Mouse (Mus musculus) neutrophil, adult 5-6 weeks (primary cell): ENCODE results near the gene Pnpla3. TPM values are rescaled to one million over a fixed set of nuclear protein-coding genes. Genes with fewer than 3 reads are reported as not detected.

Source experiments
- ATAC-seq: fragments of 151-379, 151-347 bp; 2 replicates; pipeline ENCODE4 v1.8.0; 2017; ENCODE audit warnings: mild to moderate bottlenecking, moderate TSS enrichment; ENCODE audit not compliant: insufficient number of reproducible peaks, poor library complexity, low FRiP score, severe bottlenecking; ENCODE audit errors: extremely low read depth
- total RNA-seq: library from RNA; stranded (forward); fragments of 200-1000 nt; gene quantifications from 2 replicates; pipeline ENCODE4 v1.2.3, GENCODE M21; 2017

The Pnpla3 gene
- total RNA-seq, 1 experiment from 2014 or later = not detected

GRCm38 (mm10) chr15:84234794-84235581 is 67.4 kb downstream of the Pnpla3 start:
- ATAC-seq = no peak

- ATAC-seq = peak; percentile 82
These were observed 68.0 kb downstream of the Pnpla3 start for GRCm38 (mm10) chr15:84235646-84236045.

Other genes starting within 250 kb of the Pnpla3 start
- 0.37 TPM in 1 of 2 replicates, not detected in the other for gene Efcab6, start 102.5 kb upstream of the Pnpla3 start, total RNA-seq
- not detected in 2 replicates for gene Sult4a1, start 62.1 kb upstream of the Pnpla3 start, total RNA-seq
- not detected in 2 replicates for gene Pnpla5, start 44.7 kb upstream of the Pnpla3 start, total RNA-seq
- gene Samm50, start 24.4 kb downstream of the Pnpla3 start, total RNA-seq = 34.3 and 44.5 TPM in 2 replicates
- 1.8 and 10.5 TPM in 2 replicates for gene Parvb, start 64.2 kb downstream of the Pnpla3 start, total RNA-seq
- 98.6 and 118 TPM in 2 replicates for gene Parvg, start 156.2 kb downstream of the Pnpla3 start, total RNA-seq